Comparison of ENCODE assay signal across 8 mouse cellular contexts in the genomic region with DNA sequence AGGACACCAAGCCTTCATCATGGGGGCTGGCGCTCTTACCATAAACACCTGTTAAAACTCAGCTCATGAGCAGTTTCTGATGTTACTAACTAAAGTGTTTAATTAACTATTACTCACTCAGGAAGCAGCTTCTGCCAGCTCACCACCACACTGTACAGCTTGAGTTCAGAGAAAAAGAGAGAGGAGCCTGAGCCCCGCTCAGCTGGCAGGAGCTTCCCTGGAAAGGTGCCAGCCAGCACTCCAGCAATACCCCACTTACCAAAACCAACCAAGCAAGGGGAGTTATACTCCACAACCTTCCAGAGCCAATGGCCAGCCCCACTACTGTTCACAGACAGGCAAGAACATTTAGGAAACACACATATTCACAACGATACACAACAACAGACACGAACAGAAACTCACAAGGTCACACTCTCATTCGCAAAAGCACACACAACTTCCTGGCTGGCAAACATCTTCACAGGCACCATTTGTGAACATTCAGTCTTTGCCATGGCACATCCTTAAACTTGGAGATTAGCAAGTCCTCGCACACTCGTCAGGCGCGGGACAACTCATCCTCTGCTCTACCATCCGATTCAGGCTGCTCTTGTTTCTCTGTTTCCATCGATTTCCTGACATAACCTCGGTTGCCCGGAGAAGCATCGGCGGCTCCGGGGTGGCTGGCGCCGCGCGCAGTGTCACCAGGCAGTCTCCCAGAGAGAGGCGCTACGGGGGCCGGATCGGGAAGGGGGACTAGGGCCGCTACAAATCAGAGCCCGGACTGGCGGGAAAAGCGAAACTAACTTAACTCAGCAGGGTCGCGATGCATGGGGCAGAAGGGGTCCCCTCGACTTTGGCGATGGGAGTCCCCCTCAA. TPM values are rescaled to one million over a fixed set of nuclear protein-coding genes. Genes with fewer than 3 reads are reported as not detected.
DNase-seq lines count a peak whose midpoint lies in the region; ATAC-seq lines count a peak whose summit lies in the region.

No protein-coding gene starts in this region.

- peak overlapping the region; percentile 63 for H3K4me3 ChIP-seq in forebrain, embryonic 13.5 days
- peak overlapping the region; percentile 55 for H3K4me3 ChIP-seq in hindbrain, embryonic 13.5 days

- no peaks in the 10 kb centered on the region for H3K36me3 ChIP-seq in forebrain, embryonic 13.5 days (ENCODE audit: poor library complexity, severe bottlenecking)
- H3K36me3 ChIP-seq in hindbrain, embryonic 13.5 days, result no peaks in the 10 kb centered on the region

- H3K9ac ChIP-seq in forebrain, embryonic 13.5 days, result peak overlapping the region; percentile 73
- peak overlapping the region; percentile 77 for H3K9ac ChIP-seq in hindbrain, embryonic 13.5 days

- 5% methylated on average over 31 of the region's 32 CpGs for WGBS in forebrain, embryonic 13.5 days
- WGBS in hindbrain, embryonic 13.5 days, result 7% methylated on average over 32 of the region's 32 CpGs

- H3K27me3 ChIP-seq in forebrain, embryonic 13.5 days, result peaks cover 61% of the 10 kb centered on the region
- peaks cover 51% of the 10 kb centered on the region for H3K27me3 ChIP-seq in hindbrain, embryonic 13.5 days

- DNase-seq in adrenal gland, adult 18-20 months (ENCODE audit: low spot score in 2 of 2), result peak; percentile 60 to 69
- DNase-seq in layer of hippocampus, postnatal 14 days (ENCODE audit: low spot score in 2 of 2), result peak; percentile 66 to 72
- DNase-seq in lung, postnatal 10 days, result peak; percentile 71
- DNase-seq in right cerebral cortex, postnatal 4 days, result peak; percentile 60
- DNase-seq in ovary, postnatal 10 days (ENCODE audit: low spot score), result no peak

- peak; percentile 7 for ATAC-seq in CD4-positive, CD25-positive, alpha-beta regulatory T cell, adult 4 months
- peak; percentile 10; the same call in 1 of the 2 replicates for ATAC-seq in forebrain, embryonic 13.5 days
- no peak for ATAC-seq in hindbrain, embryonic 13.5 days (ENCODE audit: low FRiP score)

- H3K4me2 ChIP-seq in forebrain, embryonic 13.5 days, result peak overlapping the region; percentile 100
- peak overlapping the region; percentile 90 for H3K4me2 ChIP-seq in hindbrain, embryonic 13.5 days

- H3K27ac ChIP-seq in forebrain, embryonic 13.5 days, result no peak overlapping the region
- 0 out of 2 replicates have a peak overlapping the region, but pooled peaks have one; percentile 58 for H3K27ac ChIP-seq in hindbrain, embryonic 13.5 days

- no peaks in the 10 kb centered on the region for H3K9me3 ChIP-seq in forebrain, embryonic 13.5 days (replicated peaks)
- no peaks in the 10 kb centered on the region for H3K9me3 ChIP-seq in hindbrain, embryonic 13.5 days

- peaks cover 32% of the 10 kb centered on the region for H3K4me1 ChIP-seq in forebrain, embryonic 13.5 days
- peaks cover 51% of the 10 kb centered on the region for H3K4me1 ChIP-seq in hindbrain, embryonic 13.5 days (replicated peaks)

RNA-seq across cellular contexts. Expression of gene Spsb1, which starts 1.0 kb away (rescaled TPM):
- polyA plus RNA-seq in CD4-positive, CD25-positive, alpha-beta regulatory T cell, adult 4 months (2017; shearing (Covaris generic)), result 1 to 10 TPM; 4.5 to 7.9 TPM
- 10 to 100 TPM; 19.5 to 22.1 TPM for total RNA-seq in adrenal gland, adult 18-20 months (2021)
- 4.5 and 5.1 TPM in 2 replicates for polyA plus RNA-seq in forebrain, embryonic 13.5 days (2015; fragmentation: Nextera tagmentation; extraction: Ambion mirVana)
- polyA plus RNA-seq in hindbrain, embryonic 13.5 days (2015; fragmentation: Nextera tagmentation; extraction: Ambion mirVana), result 7.2 and 7.8 TPM in 2 replicates
- total RNA-seq in layer of hippocampus, postnatal 14 days (2021), result 10 to 100 TPM; 25.3 to 29.1 TPM

RNA-seq across cellular contexts. Expression of gene H6pd, which starts 55.0 kb away (rescaled TPM):
- polyA plus RNA-seq in CD4-positive, CD25-positive, alpha-beta regulatory T cell, adult 4 months (2017; shearing (Covaris generic)), result 1 to 10 TPM; 4.1 to 4.4 TPM
- 100 to 1,000 TPM; 122 to 137 TPM for total RNA-seq in adrenal gland, adult 18-20 months (2021)
- 0.98 and 1.4 TPM in 2 replicates for polyA plus RNA-seq in forebrain, embryonic 13.5 days (2015; fragmentation: Nextera tagmentation; extraction: Ambion mirVana)
- polyA plus RNA-seq in hindbrain, embryonic 13.5 days (2015; fragmentation: Nextera tagmentation; extraction: Ambion mirVana), result 2.4 and 2.7 TPM in 2 replicates
- 10 to 100 TPM; 11.5 to 12.2 TPM for total RNA-seq in layer of hippocampus, postnatal 14 days (2021)
